Comparison of ENCODE assay signal across 8 mouse cellular contexts in the genomic region with DNA sequence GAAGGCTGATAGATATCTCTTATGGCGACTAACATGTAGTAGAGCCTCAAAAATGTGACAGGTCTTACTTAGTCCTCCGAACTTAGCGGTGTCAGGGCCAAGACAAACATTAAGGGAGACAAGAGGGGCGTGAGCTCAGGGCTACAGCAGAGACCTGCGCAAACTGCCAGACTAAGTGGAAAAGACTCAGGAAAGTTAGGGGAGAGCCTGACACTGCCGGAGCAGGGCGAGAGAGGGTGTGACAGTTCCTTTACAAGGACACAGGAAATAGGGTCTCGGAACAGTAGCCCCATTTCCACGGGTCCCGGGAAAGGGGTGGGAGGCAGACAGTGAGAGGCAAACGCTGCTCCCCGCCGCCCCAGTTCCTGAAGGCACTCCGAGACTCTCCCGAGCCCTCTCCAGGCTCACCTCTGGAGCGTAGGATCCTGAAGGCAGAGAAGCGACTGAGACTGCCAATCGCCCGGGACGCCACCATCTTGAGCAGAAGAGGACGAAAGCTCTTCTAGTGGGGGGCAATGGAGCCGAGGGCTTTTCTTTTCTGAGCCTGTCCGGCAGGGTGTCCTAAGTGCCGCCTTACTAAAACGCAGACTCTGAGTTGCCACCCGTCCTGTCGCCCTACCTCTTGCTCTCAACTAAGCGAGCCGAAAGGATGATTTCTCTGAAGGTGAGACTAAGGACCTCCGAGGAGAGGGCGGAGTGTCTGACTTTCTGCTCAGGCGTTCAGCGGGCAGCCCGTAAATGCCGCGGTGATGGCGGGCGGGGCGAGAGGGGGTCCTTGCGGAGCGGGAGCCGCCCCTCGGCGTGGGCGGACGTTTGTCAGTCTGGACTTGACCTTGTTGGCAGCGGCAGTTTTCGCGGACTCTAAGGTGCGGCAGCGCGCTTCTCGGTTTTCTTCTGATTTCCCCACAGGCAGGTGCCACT. TPM values are rescaled to one million over a fixed set of nuclear protein-coding genes. Genes with fewer than 3 reads are reported as not detected.
DNase-seq lines count a peak whose midpoint lies in the region; ATAC-seq lines count a peak whose summit lies in the region.

A gene (minus strand): TSS at position 689 of the 921 bp plus-strand sequence.
A gene (plus strand): TSS at position 775 of the 921 bp plus-strand sequence.

- no peaks in the 10 kb centered on the region for H3K9me3 ChIP-seq in hindbrain, embryonic 16.5 days (ENCODE audit: control insufficient read depth, low read length)

- peak; percentile 93 for ATAC-seq in hindbrain, embryonic 16.5 days

- peaks cover 96% of the 10 kb centered on the region for H3K79me2 ChIP-seq in macrophage (ENCODE audit: inconsistent target)

- H3K4me1 ChIP-seq in hindbrain, embryonic 16.5 days (ENCODE audit: control insufficient read depth, insufficient read depth, low read depth, low read length) = peaks cover 21% of the 10 kb centered on the region

- H3K9ac ChIP-seq in hindbrain, embryonic 16.5 days (ENCODE audit: low read depth, low read length) = peak within 1 kb of the TSS; percentile 78

- peak within 1 kb of the TSS; percentile 63 for H3K4me3 ChIP-seq in hindbrain, embryonic 16.5 days (ENCODE audit: low read length)
- peak within 1 kb of the TSS; percentile 100 for H3K4me3 ChIP-seq in macrophage (ENCODE audit: inconsistent target)

- DNase-seq in T-cell, adult 2 months (ENCODE audit: low spot score) = peak; percentile 92
- peak; percentile 93 to 94 for DNase-seq in cerebellum, postnatal 36 days
- DNase-seq in gastrocnemius, adult 18-20 months (ENCODE audit: low spot score) = peak; percentile 95
- peak; percentile 92 for DNase-seq in left cerebral cortex, adult 18-20 months (ENCODE audit: low spot score in 2 of 2)
- DNase-seq in right cerebral cortex, adult 18-20 months = peak; percentile 92
- DNase-seq in urinary bladder, postnatal 10 days (ENCODE audit: low spot score) = peak; percentile 63

- under 1% methylated on average over 44 of the region's 53 CpGs for WGBS in hindbrain, embryonic 16.5 days
- WGBS in macrophage (ENCODE audit: missing documents) = under 1% methylated on average over 53 of the region's 53 CpGs

- H3K27me3 ChIP-seq in hindbrain, embryonic 16.5 days (replicated peaks; ENCODE audit: control insufficient read depth, insufficient read depth, low read length) = no peaks in the 10 kb centered on the region

- H3K27ac ChIP-seq in hindbrain, embryonic 16.5 days (ENCODE audit: low read depth, low read length) = peak within 1 kb of the TSS; percentile 93
- H3K27ac ChIP-seq in macrophage = peak within 1 kb of the TSS; percentile 90

- peak within 1 kb of the TSS; percentile 86 for H3K4me2 ChIP-seq in hindbrain, embryonic 16.5 days (ENCODE audit: low read length)

- no peaks in the 10 kb centered on the region for H3K36me3 ChIP-seq in hindbrain, embryonic 16.5 days (ENCODE audit: control insufficient read depth, insufficient read depth, low read length)
- H3K36me3 ChIP-seq in macrophage (ENCODE audit: inconsistent target) = no peaks in the 10 kb centered on the region

RNA-seq across cellular contexts. Expression of the first gene that starts in this region (rescaled TPM):
- total RNA-seq in gastrocnemius, adult 18-20 months (2021) = 100 to 1,000 TPM; 326 to 396 TPM
- 75.3 and 79.1 TPM in 2 replicates for polyA plus RNA-seq in hindbrain, embryonic 16.5 days (2015; fragmentation: Nextera tagmentation; extraction: Ambion mirVana)
- 10 to 100 TPM; 58.3 to 64.8 TPM for total RNA-seq in left cerebral cortex, adult 18-20 months (2021)
- total RNA-seq in macrophage (2018; cell fraction: chromatin; rRNA removed) = 100 to 1,000 TPM in 11 of 26 experiments, 10 to 100 TPM in 15; 40.4 to 193 (median 80.8) TPM
- total RNA-seq in macrophage (2018; cell fraction: cytosol; rRNA removed) = 100 to 1,000 TPM in 10 of 26 experiments, 10 to 100 TPM in 16; 61.1 to 147 (median 89.7) TPM
- 100 to 1,000 TPM in 2 of 26 experiments, 10 to 100 TPM in 24; 45.4 to 122 (median 69.2) TPM for total RNA-seq in macrophage (2018; cell fraction: nucleus; rRNA removed)
- polyA plus RNA-seq in macrophage (2018) = 94.5 to 203 TPM (median 100 TPM) in 3 replicates

RNA-seq across cellular contexts. Expression of the second gene that starts in this region (rescaled TPM):
- total RNA-seq in gastrocnemius, adult 18-20 months (2021) = 100 to 1,000 TPM; 403 to 518 TPM
- polyA plus RNA-seq in hindbrain, embryonic 16.5 days (2015; fragmentation: Nextera tagmentation; extraction: Ambion mirVana) = 66.4 and 70.4 TPM in 2 replicates
- 10 to 100 TPM; 78.7 to 78.9 TPM for total RNA-seq in left cerebral cortex, adult 18-20 months (2021)
- 100 to 1,000 TPM in 1 of 26 experiments, 10 to 100 TPM in 25; 11.3 to 100 (median 33.3) TPM for total RNA-seq in macrophage (2018; cell fraction: chromatin; rRNA removed)
- 100 to 1,000 TPM in 8 of 26 experiments, 10 to 100 TPM in 18; 33.7 to 128 (median 72.7) TPM for total RNA-seq in macrophage (2018; cell fraction: cytosol; rRNA removed)
- total RNA-seq in macrophage (2018; cell fraction: nucleus; rRNA removed) = 10 to 100 TPM; 16.2 to 80.2 (median 28.1) TPM
- polyA plus RNA-seq in macrophage (2018) = 80.0 to 113 TPM (median 89.1 TPM) in 3 replicates

Comparison
In these comparisons a context has a peak if more than half of its experiments do, and no peak if none do; other contexts are left out.
1. Peak in every context shown above with its lines: DNase-seq, ATAC-seq, H3K4me3 ChIP-seq and H3K27ac ChIP-seq.
2. RNA of the first gene that starts in this region (total RNA-seq): 326 to 396 TPM in gastrocnemius, adult 18-20 months; 58.3 to 64.8 TPM in left cerebral cortex, adult 18-20 months; every median in the first group is over 4 times any median in the second.
3. RNA of the second gene that starts in this region (total RNA-seq): 403 to 518 TPM in gastrocnemius, adult 18-20 months; 78.7 to 78.9 TPM in left cerebral cortex, adult 18-20 months; every median in the first group is over 4 times any median in the second.